Mouse (Mus musculus): ENCODE measurements around the gene Nphp1. TPM values are rescaled to one million over a fixed set of nuclear protein-coding genes. Genes with fewer than 3 reads are reported as not detected.

Nphp1 gene
- total RNA-seq (2022) = 10 to 100 TPM; 13.2 to 17.8 (median 17.1) TPM

- peak; percentile 67 to 71 for DNase-seq (ENCODE audit: low spot score in 2 of 2)
These were observed at the start of gene Nphp1 for GRCm38 (mm10) chr2:127788440-127789116. Nphp1 (minus strand) TSS chr2:127788897.

- no peak for DNase-seq (ENCODE audit: low spot score in 2 of 2)
These were observed 44.1 kb upstream of the Nphp1 start for GRCm38 (mm10) chr2:127832833-127833190.

- no peak for DNase-seq (ENCODE audit: low spot score in 2 of 2)
These were observed 43.6 kb upstream of the Nphp1 start for GRCm38 (mm10) chr2:127832103-127832832.

GRCm38 (mm10) chr2:127831401-127832102 lies 42.9 kb upstream of the Nphp1 start, which contains the start of gene Bub1:
Bub1 (minus strand) TSS chr2:127831865.
- peak; percentile 76 to 93 for DNase-seq (ENCODE audit: low spot score in 2 of 2)

- peak; percentile 82 to 84 for DNase-seq (ENCODE audit: low spot score in 2 of 2)
These were observed 3.4 kb upstream of the Nphp1 start, which contains the start of gene Mtln for GRCm38 (mm10) chr2:127791919-127792603. Mtln (minus strand) TSS chr2:127792488.

GRCm38 (mm10) chr2:127789651-127790270 lies 1.1 kb upstream of the Nphp1 start:
- no peak for DNase-seq (ENCODE audit: low spot score in 2 of 2)

- no peak for DNase-seq (ENCODE audit: low spot score in 2 of 2)
These were observed 441 bp upstream of the Nphp1 start for GRCm38 (mm10) chr2:127789138-127789537.

GRCm38 (mm10) chr2:127787226-127787625 lies 1.5 kb downstream of the Nphp1 start:
- no peak for DNase-seq (ENCODE audit: low spot score in 2 of 2)

- no peak for DNase-seq (ENCODE audit: low spot score in 2 of 2)
These were observed 10.2 kb downstream of the Nphp1 start for GRCm38 (mm10) chr2:127778451-127778850.

GRCm38 (mm10) chr2:127775013-127775412 lies 13.7 kb downstream of the Nphp1 start:
- DNase-seq (ENCODE audit: low spot score in 2 of 2) = no peak

- DNase-seq (ENCODE audit: low spot score in 2 of 2) = no peak
These were observed 14.1 kb downstream of the Nphp1 start for GRCm38 (mm10) chr2:127774578-127774941.

GRCm38 (mm10) chr2:127773938-127774577 lies 14.6 kb downstream of the Nphp1 start:
- no peak for DNase-seq (ENCODE audit: low spot score in 2 of 2)

- no peak for DNase-seq (ENCODE audit: low spot score in 2 of 2)
These were observed 27.1 kb downstream of the Nphp1 start for GRCm38 (mm10) chr2:127761587-127761986.

GRCm38 (mm10) chr2:127760429-127761000 lies 28.2 kb downstream of the Nphp1 start:
- no peak for DNase-seq (ENCODE audit: low spot score in 2 of 2)

- no peak for DNase-seq (ENCODE audit: low spot score in 2 of 2)
These were observed 28.7 kb downstream of the Nphp1 start for GRCm38 (mm10) chr2:127760014-127760413.

- DNase-seq (ENCODE audit: low spot score in 2 of 2) = no peak
These were observed 29.4 kb downstream of the Nphp1 start for GRCm38 (mm10) chr2:127759157-127759880.

- peak in 1 of 2 experiments; percentile 41 for DNase-seq (ENCODE audit: low spot score in 2 of 2)
These were observed 31.5 kb downstream of the Nphp1 start for GRCm38 (mm10) chr2:127757171-127757570.

- no peak for DNase-seq (ENCODE audit: low spot score in 2 of 2)
These were observed 34.6 kb downstream of the Nphp1 start for GRCm38 (mm10) chr2:127754113-127754512.

- DNase-seq (ENCODE audit: low spot score in 2 of 2) = no peak
These were observed 36.7 kb downstream of the Nphp1 start for GRCm38 (mm10) chr2:127751849-127752610.
